Mouse (Mus musculus) liver, embryonic 14.5 days (tissue): ENCODE measurements around the gene Slx4. TPM values are rescaled to one million over a fixed set of nuclear protein-coding genes. Genes with fewer than 3 reads are reported as not detected.
A peak's percentile ranks its signal among the peaks of the same experiment; 100 is the strongest.

Experiments used
- ATAC-seq: fragments of 200-750 bp; cut with Nextera tagmentation; 2 replicates; pipeline ENCODE4 v1.8.0; 2017; ENCODE audit warnings: moderate number of reproducible peaks, mild to moderate bottlenecking, moderate library complexity; ENCODE audit not compliant: insufficient read depth
- DNase-seq, 3 experiments: peaks; one replicate each; pipeline ENCODE4 v3.0.0-alpha.2; 2012 to 2013; ENCODE audit warnings: low read depth in 3 of 3, low spot score in 3 of 3
- H3K27ac ChIP-seq: fragments of 300-500 bp; sonication (generic); 2 replicates; pipeline ENCODE4 v1.5.1; 2014; ENCODE audit warnings: moderate library complexity, mild to moderate bottlenecking, control low read depth, inconsistent platforms
- H3K27me3 ChIP-seq: fragments of 300-500 bp; sonication (generic); 2 replicates; pipeline ENCODE4 v1.6.1; 2014; ENCODE audit warnings: mild to moderate bottlenecking, low read length, moderate library complexity; ENCODE audit not compliant: control insufficient read depth, insufficient read depth
- H3K36me3 ChIP-seq: fragments of 300-500 bp; sonication (generic); replicated peaks from 2 replicates; pipeline ENCODE4 v1.6.1; 2014; ENCODE audit warnings: low read depth; ENCODE audit not compliant: control insufficient read depth, insufficient read depth
- H3K4me1 ChIP-seq, 2 experiments: fragments of 200-500 bp in 1 of 2; fragments of 300-500 bp in 1 of 2; sonication (generic) in 1 of 2; replicated peaks; 2 replicates each; pipeline ENCODE4 v1.6.1; 2012 to 2014; ENCODE audit warnings: antibody characterized with exemption in 1 of 2, inconsistent platforms in 1 of 2, low read length in 1 of 2; ENCODE audit not compliant: control insufficient read depth in 2 of 2, insufficient read depth in 2 of 2
- H3K4me2 ChIP-seq: fragments of 300-500 bp; sonication (generic); 2 replicates; pipeline ENCODE4 v1.6.1; 2014; ENCODE audit warnings: low read depth, mild to moderate bottlenecking, control low read depth, moderate library complexity
- H3K4me3 ChIP-seq, 2 experiments: fragments of 200-500 bp in 1 of 2; fragments of 300-500 bp in 1 of 2; sonication (generic) in 1 of 2; 2 replicates each; pipeline ENCODE4 v1.5.1; 2012 to 2014; ENCODE audit warnings: low read depth in 2 of 2, low read length in 2 of 2, mild to moderate bottlenecking in 2 of 2, control low read depth in 1 of 2, inconsistent platforms in 1 of 2, moderate library complexity in 1 of 2; ENCODE audit not compliant: insufficient read depth in 1 of 2
- H3K9ac ChIP-seq: fragments of 300-500 bp; sonication (generic); replicated peaks from 2 replicates; pipeline ENCODE4 v1.6.1; 2014; ENCODE audit warnings: mild to moderate bottlenecking, control low read depth, moderate library complexity
- H3K9me3 ChIP-seq: fragments of 300-500 bp; sonication (generic); 2 replicates; pipeline ENCODE4 v1.6.1; 2016; ENCODE audit warnings: low read length, mixed read lengths; ENCODE audit not compliant: control insufficient read depth
- CTCF ChIP-seq: IDR thresholded peaks from 2 replicates; pipeline ENCODE4 v1.5.1; 2016; ENCODE audit warnings: antibody characterized with exemption, low read depth, control low read depth
- EP300 ChIP-seq: IDR thresholded peaks from 2 replicates; pipeline ENCODE4 v1.6.1; 2016; ENCODE audit warnings: antibody characterized with exemption, low read depth
- WGBS: fragments of 180-500 bp; shearing (Covaris S2); extraction: QIAGEN DNeasy Blood & Tissue Kit; methylation state at CpG from one replicate; pipeline ENCODE4 v1.1.7; 2014; ENCODE audit not compliant: insufficient replicate concordance; 5-methylcytosine and 5-hydroxymethylcytosine counted together
- polyA plus RNA-seq, 2 experiments: library from polyadenylated mRNA; depleted of rRNA in 1 of 2; stranded (reverse) in 1 of 2; unstranded in 1 of 2; fragments of >200 nt; fragmentation: Nextera tagmentation in 1 of 2; extraction: Ambion mirVana in 1 of 2; gene quantifications; 2 replicates each; pipeline versions ENCODE4 v1.2.1 to v1.2.3; 2012 to 2014

The Slx4 gene
- polyA plus RNA-seq, 2 experiments: 7.6 to 15.0 TPM

DNA sequence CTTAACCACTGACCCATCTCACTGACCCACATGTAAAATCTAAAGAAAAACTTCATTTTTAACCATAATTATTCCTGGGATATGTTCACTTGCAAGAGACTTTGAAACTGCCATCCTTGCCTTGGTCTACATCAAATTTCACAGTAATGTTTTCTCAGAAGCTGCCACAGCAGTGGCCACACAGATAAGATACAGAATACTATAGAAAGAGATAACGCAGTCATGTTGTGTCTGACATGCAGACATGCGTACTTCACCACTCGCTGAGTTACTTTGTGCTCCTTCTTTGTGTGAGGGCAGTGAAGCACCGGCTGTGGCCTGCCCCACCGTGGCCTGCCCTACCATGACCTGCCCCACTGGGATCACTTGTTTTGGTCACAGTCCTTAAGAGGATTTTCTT, 30.4 kb upstream of the Slx4 start:
- Histone ChIP-seq H3K4me1 (peaks cover 13 to 19% of the 10 kb centered on the region in 2 experiments), H3K27ac (no peak overlapping the region)

DNA sequence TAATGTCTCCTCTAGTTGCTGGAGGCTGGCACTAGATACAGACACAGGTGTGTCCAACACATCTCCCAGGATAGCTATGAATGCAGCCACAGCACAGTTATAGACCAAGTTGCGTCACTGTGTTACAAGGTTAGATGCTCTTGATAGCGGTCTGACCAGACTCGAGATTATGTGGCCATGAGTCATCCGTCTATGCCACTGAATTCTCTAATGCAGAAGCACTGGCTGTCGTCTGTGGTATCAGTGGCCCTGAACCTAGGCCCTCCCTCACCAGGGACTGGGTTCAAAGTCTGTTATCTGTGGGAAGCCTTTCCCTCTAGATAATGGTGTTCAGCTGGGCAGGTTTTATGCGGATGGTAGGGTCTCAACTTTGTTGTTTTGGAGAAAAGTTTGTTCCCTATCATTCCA, 28.8 kb upstream of the Slx4 start:
- DNase-seq (peak in 2 of 3 experiments; percentile 11 to 23), ATAC-seq (peak; percentile 46; the same call in 1 of the 2 replicates)
- Histone ChIP-seq H3K27ac (no peak overlapping the region), H3K9me3 (no peaks in the 10 kb centered on the region), H3K4me3 (no peak overlapping the region), H3K4me1 (peaks cover 13 to 19% of the 10 kb centered on the region in 2 experiments), H3K36me3 (peaks cover under 1% of the 10 kb centered on the region), H3K27me3 (no peaks in the 10 kb centered on the region), H3K9ac (no peak overlapping the region), H3K4me2 (no peak overlapping the region)
- TF ChIP-seq EP300: no peak
- 20% methylated on average over 6 of the region's 6 CpGs for WGBS

More for the DNA sequence above, 30.4 kb upstream of the Slx4 start:
- Histone ChIP-seq H3K4me2 (peak overlapping the region; percentile 9), H3K36me3 (peaks cover 8% of the 10 kb centered on the region), H3K4me3 (no peak overlapping the region), H3K9me3 (no peaks in the 10 kb centered on the region), H3K27me3 (no peaks in the 10 kb centered on the region), H3K9ac (no peak overlapping the region)
- 22% methylated on average over 5 of the region's 5 CpGs for WGBS
- TF ChIP-seq EP300: peak; percentile 63
- TF ChIP-seq CTCF: no peak
- peak; percentile 74 for ATAC-seq
- DNase-seq: peak in 2 of 3 experiments; percentile 20 to 31

DNA sequence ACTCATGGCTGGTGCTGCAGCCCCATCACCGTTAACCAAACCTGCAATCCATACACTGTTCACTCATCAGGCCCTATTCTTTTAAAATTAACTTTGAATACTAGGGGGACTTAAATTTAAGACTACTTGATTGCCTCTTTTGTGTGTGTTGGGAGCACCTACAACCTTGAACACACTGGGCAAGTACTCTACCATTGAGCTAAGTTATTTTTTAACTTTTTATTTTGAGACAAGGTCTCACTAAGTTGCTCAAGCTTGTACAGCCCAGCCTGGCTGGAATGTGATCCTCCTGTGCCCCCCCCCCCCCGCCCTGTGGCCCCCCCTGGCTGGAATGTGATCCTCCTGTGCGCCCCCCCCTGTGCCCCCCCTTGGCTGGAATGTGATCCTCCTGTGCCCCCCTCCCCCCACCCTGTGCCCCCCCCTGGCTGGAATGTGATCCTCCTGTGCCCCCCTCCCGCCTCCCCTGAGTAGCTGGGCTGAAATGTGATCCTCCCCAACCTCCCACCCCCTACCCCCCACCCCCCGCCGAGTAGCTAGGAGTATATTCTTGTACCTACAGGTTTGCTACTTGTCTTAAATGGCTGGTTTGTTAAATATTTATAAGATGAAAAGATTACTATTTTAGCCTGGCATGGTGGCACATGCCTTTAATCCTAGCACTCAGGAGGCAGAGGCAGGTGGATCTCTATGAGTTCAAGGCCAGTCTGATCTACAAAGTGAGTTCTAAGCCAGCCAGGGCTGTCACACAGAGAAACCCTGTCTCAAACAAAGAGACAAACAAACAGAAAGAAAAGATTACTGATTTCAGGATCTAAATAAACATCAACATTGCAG, 28.1 kb upstream of the Slx4 start:
- H3K27ac ChIP-seq: no peak overlapping the region
- H3K4me1 ChIP-seq: peaks cover 13 to 19% of the 10 kb centered on the region in 2 experiments
- H3K27me3 ChIP-seq: no peaks in the 10 kb centered on the region
- DNase-seq: no peak
- 54% methylated on average over 5 of the region's 6 CpGs for WGBS
- TF ChIP-seq EP300: no peak
- TF ChIP-seq CTCF: no peak
- no peak for ATAC-seq
- H3K4me2 ChIP-seq: no peak overlapping the region
- no peak overlapping the region for H3K9ac ChIP-seq
- H3K36me3 ChIP-seq: no peaks in the 10 kb centered on the region
- no peaks in the 10 kb centered on the region for H3K9me3 ChIP-seq
- no peak overlapping the region for H3K4me3 ChIP-seq

DNA sequence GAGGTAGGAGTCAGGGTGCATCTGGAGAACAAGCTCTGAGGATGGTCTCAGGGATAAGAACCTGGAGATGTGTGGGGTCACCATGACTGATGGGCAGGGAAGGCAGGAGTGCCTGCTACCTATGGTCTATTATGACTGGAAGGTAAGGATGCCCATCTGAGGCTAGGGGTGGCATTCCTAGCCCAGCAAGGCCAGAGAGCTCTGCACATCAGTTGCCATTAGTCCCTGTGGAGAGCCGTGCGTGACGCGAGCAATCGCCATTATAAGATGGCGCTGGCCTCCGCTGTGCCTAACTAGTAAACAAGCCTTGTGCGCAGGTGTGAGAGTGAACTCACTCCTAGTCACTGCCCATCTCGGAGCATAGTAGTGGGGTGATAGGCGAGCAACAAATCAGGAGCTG, 26.9 kb upstream of the Slx4 start:
- H3K9me3 ChIP-seq: no peaks in the 10 kb centered on the region
- H3K4me1 ChIP-seq: peaks cover 13 to 19% of the 10 kb centered on the region in 2 experiments
- ATAC-seq (no peak), DNase-seq (no peak)
- TF ChIP-seq CTCF (no peak), EP300 (no peak)
- no peak overlapping the region for H3K27ac ChIP-seq
- no peak overlapping the region for H3K4me3 ChIP-seq
- H3K27me3 ChIP-seq: no peaks in the 10 kb centered on the region
- H3K9ac ChIP-seq: no peak overlapping the region
- 85% methylated on average over 10 of the region's 10 CpGs for WGBS
- H3K36me3 ChIP-seq: no peaks in the 10 kb centered on the region
- no peak overlapping the region for H3K4me2 ChIP-seq

DNA sequence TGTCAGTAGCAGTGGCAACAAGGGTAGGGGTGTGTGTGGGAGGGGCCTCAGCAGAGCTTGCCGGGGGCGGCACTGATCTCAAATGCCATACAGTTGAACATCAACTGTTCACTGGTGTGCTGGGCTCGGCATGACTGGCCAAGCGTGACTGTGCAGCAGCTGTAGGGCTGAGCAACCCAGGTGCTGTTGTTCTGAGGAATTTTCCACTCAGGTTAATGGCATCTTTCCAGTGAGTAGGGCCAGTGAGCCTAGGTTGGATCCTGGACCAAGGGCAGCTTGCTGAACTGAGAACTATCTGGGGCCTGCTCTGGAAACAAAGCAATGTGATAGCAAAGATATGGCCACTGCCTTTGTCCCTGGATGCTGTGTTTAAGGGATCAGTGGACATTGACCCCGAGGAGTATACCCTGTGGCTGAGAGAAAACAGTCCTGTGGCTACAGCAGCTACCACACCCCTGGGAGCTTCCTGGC, 25.8 kb upstream of the Slx4 start:
- ATAC-seq: no peak

More for the DNA sequence above, 25.8 kb upstream of the Slx4 start:
- WGBS: 76% methylated on average over 5 of the region's 5 CpGs
- DNase-seq: no peak
- TF ChIP-seq EP300 (no peak), CTCF (no peak)
- H3K36me3 ChIP-seq: no peaks in the 10 kb centered on the region
- H3K4me2 ChIP-seq: no peak overlapping the region
- H3K9me3 ChIP-seq: no peaks in the 10 kb centered on the region
- no peak overlapping the region for H3K27ac ChIP-seq
- peaks cover 13 to 17% of the 10 kb centered on the region in 2 experiments for H3K4me1 ChIP-seq
- no peak overlapping the region for H3K9ac ChIP-seq
- H3K27me3 ChIP-seq: no peaks in the 10 kb centered on the region
- no peak overlapping the region for H3K4me3 ChIP-seq
